Mouse (Mus musculus): ENCODE data around the gene Mrpl58. TPM values are rescaled to one million over a fixed set of nuclear protein-coding genes. Genes with fewer than 3 reads are reported as not detected.

Gene Mrpl58
- total RNA-seq (2023), result 76.4 TPM

DNA sequence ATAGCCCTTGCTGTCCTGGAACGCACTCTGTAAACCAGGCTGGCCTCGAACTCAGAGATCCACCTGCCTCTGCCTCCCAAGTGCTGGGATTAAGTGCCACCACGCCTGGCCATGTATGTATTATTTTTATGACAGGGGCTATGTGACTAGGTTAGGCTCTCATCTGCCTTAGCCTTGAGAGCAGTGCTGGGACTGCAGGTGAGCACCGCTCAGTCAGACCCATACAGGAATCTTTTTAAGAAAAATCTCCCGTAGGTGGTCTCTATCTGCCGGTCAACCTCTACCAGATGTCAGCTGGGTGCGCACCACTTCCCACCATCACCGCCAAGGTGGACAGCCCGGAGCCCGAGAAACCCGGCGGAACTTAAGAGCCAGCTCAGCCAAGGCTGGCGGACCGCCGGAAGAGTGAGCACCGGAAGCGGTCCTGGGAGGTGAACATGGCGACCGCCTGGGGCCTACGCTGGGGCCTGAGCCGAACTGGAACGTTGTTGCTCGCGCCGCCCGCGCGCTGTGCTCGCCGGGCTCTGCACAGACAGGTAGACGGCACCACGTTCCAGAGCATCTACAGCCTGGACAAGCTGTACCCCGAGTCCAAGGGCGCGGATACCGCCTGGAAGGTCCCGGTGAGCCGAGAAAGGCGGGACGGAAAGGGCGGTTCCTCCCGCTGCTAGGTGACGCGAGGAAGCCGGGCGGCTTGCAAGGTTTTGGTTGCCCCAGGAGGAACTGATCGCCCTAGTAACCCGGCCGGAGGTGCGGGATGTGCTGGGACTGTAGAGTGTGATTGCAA, at the start of gene Mrpl58:
Gene Mrpl58 (plus strand): TSS at position 415 of the 787 bp plus-strand sequence.

DNA sequence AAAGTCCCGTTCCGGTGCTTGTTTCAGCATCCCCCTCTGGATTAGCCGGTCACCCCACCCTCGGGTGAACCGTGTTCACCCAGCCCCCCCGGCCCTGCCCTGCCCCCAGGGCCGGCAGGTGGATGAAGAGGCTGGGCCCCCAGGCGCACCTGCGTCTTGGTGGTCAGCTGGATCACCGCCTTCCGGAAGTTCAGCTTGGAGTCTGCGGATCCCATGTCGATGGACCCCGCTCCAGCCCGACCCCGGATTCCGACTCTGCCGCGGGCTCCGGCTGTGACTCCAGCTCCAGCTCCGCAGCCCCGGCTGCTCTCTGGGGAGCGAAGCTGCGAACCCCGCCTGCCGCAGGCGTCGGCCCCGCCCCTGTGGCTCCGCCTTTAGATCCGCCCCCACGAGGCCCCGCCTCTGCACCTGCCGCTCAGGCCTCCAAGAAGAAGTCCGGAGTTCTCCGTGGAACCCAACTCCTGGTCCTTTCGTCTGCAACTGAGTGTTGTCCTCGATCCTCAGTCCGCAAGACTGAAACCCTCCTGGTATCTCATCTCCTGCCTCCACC, 36.1 kb upstream of the Mrpl58 start, which contains the start of gene Hid1:
Gene Hid1 (minus strand): TSS at position 362 of the 550 bp plus-strand sequence.

GRCm38 (mm10) chr11:115381743-115382539, 21.6 kb upstream of the Mrpl58 start, which contains the start of gene Cdr2l:
Cdr2l (plus strand) TSS chr11:115381916.

DNA sequence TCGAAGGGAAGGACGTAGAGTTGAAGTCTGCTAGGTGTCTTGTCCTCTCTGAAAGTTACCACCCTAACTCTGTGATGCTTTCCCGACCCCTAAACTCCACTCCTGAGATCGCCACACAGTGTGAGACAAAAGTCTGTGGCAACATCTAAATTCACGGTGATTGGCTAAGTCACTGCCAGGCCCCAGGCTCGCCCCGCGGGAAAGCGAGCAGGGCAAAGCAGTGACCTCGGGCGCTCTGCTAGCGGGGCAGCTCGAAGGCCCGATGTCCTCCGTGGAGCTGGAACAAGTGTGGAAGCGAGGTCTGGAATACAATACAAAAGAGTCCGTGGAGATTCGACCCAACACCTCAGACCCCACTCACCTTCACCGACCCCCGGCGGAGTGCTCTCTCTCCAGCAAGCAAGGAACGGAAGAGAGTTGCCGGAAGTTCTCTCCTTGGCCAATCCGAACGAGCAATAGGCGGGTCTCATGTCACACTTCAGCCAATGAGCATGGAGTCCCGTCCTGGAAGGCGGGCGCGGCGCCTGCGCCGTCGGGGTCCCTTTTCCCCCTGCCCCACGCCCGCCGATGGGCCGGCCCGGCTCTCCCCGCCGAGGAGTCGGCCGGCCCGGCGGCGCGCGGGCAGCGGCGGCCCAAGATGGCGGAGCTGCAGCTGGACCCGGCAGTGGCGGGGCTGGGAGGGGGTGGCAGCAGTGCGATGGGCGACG, 16.1 kb downstream of the Mrpl58 start, which contains the start of the genes Atp5h and Kctd2:
Gene Atp5h (minus strand): TSS at position 432 of the 707 bp plus-strand sequence.
Gene Kctd2 (plus strand): TSS at position 598 of the 707 bp plus-strand sequence.

DNA sequence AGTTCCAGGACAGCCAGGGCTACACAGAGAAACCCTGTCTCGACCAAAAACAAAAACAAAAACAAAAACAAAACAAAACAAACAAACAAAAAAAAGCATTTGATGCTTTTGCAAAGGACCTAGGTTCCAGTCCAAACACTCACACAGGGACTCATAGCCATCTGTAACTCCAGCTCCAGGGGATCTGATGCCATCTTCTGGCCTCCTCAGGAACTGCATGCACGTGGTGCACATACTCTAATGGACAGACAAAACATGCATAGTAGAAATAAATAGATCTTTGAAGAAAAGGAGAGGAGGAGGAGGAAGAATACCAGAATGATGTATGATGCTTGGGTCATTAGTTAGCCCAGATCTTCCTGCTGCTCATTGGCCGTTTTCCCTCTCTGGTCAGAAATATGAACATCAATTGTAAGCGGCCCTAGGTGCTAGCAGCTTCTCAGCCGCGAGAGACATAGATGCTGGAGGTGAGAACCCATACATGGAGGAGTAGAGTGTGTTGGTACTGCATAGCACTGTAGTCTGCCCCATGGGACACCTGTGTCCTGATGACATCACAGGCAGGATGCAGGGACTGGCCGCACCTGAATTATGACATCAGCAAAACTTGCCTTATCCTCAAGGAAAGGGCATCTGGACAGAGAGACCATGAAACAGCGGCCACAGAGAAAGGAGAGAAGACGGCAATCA, 36.5 kb downstream of the Mrpl58 start, which contains the start of gene Trim80:
Gene Trim80 (plus strand): TSS at position 640 of the 690 bp plus-strand sequence.

Other genes starting within 250 kb of the Mrpl58 start
- gene Slc9a3r1, start 240.4 kb upstream of the Mrpl58 start, total RNA-seq (2023), result 151 TPM
- gene Tmem104, start 216.3 kb upstream of the Mrpl58 start, total RNA-seq (2023), result 11.2 TPM
- gene Nat9, start 215.9 kb upstream of the Mrpl58 start, total RNA-seq (2023), result 11.8 TPM
- gene Grin2c, start 136.5 kb upstream of the Mrpl58 start, total RNA-seq (2023), result not detected
- 17.1 TPM for gene Fdxr, start 126.7 kb upstream of the Mrpl58 start, total RNA-seq (2023)
- gene Fads6, start 106.1 kb upstream of the Mrpl58 start, total RNA-seq (2023), result 1.1 TPM
- not detected for gene Otop2, start 96.6 kb upstream of the Mrpl58 start, total RNA-seq (2023)
- not detected for gene Ush1g, start 81.7 kb upstream of the Mrpl58 start, total RNA-seq (2023)
- gene Otop3, start 69.0 kb upstream of the Mrpl58 start, total RNA-seq (2023), result not detected
- gene Hid1, start 36.0 kb upstream of the Mrpl58 start, total RNA-seq (2023), result 28.6 TPM
- 0.82 TPM for gene Cdr2l, start 21.8 kb upstream of the Mrpl58 start, total RNA-seq (2023)
- gene Atp5h, start 16.2 kb downstream of the Mrpl58 start, total RNA-seq (2023), result 215 TPM
- 52.0 TPM for gene Kctd2, start 16.4 kb downstream of the Mrpl58 start, total RNA-seq (2023)
- not detected for gene Trim80, start 36.8 kb downstream of the Mrpl58 start, total RNA-seq (2023)
- 9.4 TPM for gene Slc16a5, start 58.7 kb downstream of the Mrpl58 start, total RNA-seq (2023)
- gene Armc7, start 71.9 kb downstream of the Mrpl58 start, total RNA-seq (2023), result 34.7 TPM
- gene Nt5c, start 88.1 kb downstream of the Mrpl58 start, total RNA-seq (2023), result 111 TPM
- 171 TPM for gene Jpt1, start 110.6 kb downstream of the Mrpl58 start, total RNA-seq (2023)
- 231 TPM for gene Sumo2, start 132.5 kb downstream of the Mrpl58 start, total RNA-seq (2023)
- 48.4 TPM for gene Nup85, start 160.7 kb downstream of the Mrpl58 start, total RNA-seq (2023)
- gene Mrps7, start 200.2 kb downstream of the Mrpl58 start, total RNA-seq (2023), result 31.5 TPM
- 85.0 TPM for gene Gga3, start 200.3 kb downstream of the Mrpl58 start, total RNA-seq (2023)
- 91.1 TPM for gene Mif4gd, start 209.2 kb downstream of the Mrpl58 start, total RNA-seq (2023)
- gene Slc25a19, start 224.5 kb downstream of the Mrpl58 start, total RNA-seq (2023), result 36.2 TPM

All from CD4-positive naive resting alpha-beta T cell, adult 76 days (primary cell).